Mouse (Mus musculus) limb, embryonic 11.5 days (tissue): ENCODE data around the gene Elovl6. TPM values are rescaled to one million over a fixed set of nuclear protein-coding genes. Genes with fewer than 3 reads are reported as not detected.

Experiments used
- ATAC-seq: fragments of 200-750 bp; cut with Nextera tagmentation; 2 replicates; pipeline ENCODE4 v1.8.0; 2017; ENCODE audit warnings: low read depth; ENCODE audit not compliant: insufficient number of reproducible peaks, low FRiP score, low TSS enrichment
- DNase-seq: peaks from one replicate; pipeline ENCODE4 v3.0.0-alpha.2; 2015; ENCODE audit warnings: low spot score
- H3K27ac ChIP-seq: fragments of 300-500 bp; sonication (generic); replicated peaks from 2 replicates; pipeline ENCODE4 v1.5.1; 2014; ENCODE audit warnings: low read depth, mild to moderate bottlenecking, low read length
- H3K27me3 ChIP-seq: fragments of 300-500 bp; sonication (generic); 2 replicates; pipeline ENCODE4 v1.6.1; 2014; ENCODE audit warnings: mild to moderate bottlenecking, low read length, mixed read lengths; ENCODE audit not compliant: control insufficient read depth, insufficient read depth
- H3K36me3 ChIP-seq: fragments of 300-500 bp; sonication (generic); 2 replicates; pipeline ENCODE4 v1.6.1; 2014; ENCODE audit warnings: mild to moderate bottlenecking, low read length, moderate library complexity, mixed read lengths; ENCODE audit not compliant: control insufficient read depth, insufficient read depth
- H3K4me1 ChIP-seq: fragments of 300-500 bp; sonication (generic); 2 replicates; pipeline ENCODE4 v1.6.1; 2014; ENCODE audit warnings: low read length, mixed read lengths; ENCODE audit not compliant: control insufficient read depth, insufficient read depth
- H3K4me2 ChIP-seq: fragments of 300-500 bp; sonication (generic); 2 replicates; pipeline ENCODE4 v1.6.1; 2014; ENCODE audit warnings: low read depth, mild to moderate bottlenecking, moderate library complexity; ENCODE audit not compliant: severe bottlenecking
- H3K4me3 ChIP-seq: fragments of 300-500 bp; sonication (generic); 2 replicates; pipeline ENCODE4 v1.5.1; 2014; ENCODE audit warnings: low read depth, low read length
- H3K9ac ChIP-seq: fragments of 300-500 bp; sonication (generic); 2 replicates; pipeline ENCODE4 v1.6.1; 2014; ENCODE audit warnings: mild to moderate bottlenecking, low read length
- H3K9me3 ChIP-seq: fragments of 300-500 bp; sonication (generic); 2 replicates; pipeline ENCODE4 v1.6.1; 2016; ENCODE audit warnings: low read length; ENCODE audit not compliant: control insufficient read depth
- WGBS: fragments of 180-500 bp; shearing (Covaris S2); extraction: QIAGEN DNeasy Blood & Tissue Kit; methylation state at CpG from one replicate; pipeline ENCODE4 v1.1.7; 2014; 5-methylcytosine and 5-hydroxymethylcytosine counted together
- polyA plus RNA-seq: library from polyadenylated mRNA; unstranded; fragments of >200 nt; fragmentation: Nextera tagmentation; extraction: Ambion mirVana; gene quantifications from 2 replicates; pipeline ENCODE4 v1.2.1, GENCODE M21; 2014

Elovl6 gene
- polyA plus RNA-seq, 1 experiment from 2014 or later: 53.2 TPM

DNA sequence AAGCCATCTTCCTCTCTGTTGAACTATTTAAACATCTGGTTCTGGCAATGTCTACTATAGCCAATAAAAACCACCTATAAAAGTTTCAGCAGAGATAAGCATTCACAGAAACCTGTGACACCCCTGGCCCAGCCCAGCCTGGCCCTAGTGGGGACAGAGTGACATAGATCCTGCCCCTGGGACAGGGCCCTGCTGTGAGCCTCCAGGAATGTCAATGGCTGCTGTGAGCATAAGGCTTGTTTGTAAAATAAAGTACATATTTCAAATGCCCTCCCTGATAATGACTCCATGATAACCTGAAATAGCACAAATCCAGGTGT is 118.1 kb downstream of the Elovl6 start:
- ATAC-seq (no peak), DNase-seq (no peak)
- Histone ChIP-seq H3K36me3 (no peaks in the 10 kb centered on the region), H3K27me3 (no peaks in the 10 kb centered on the region), H3K4me2 (no peak overlapping the region), H3K9ac (no peak overlapping the region), H3K27ac (no peak overlapping the region), H3K4me1 (no peaks in the 10 kb centered on the region), H3K9me3 (no peaks in the 10 kb centered on the region), H3K4me3 (no peak overlapping the region)

DNA sequence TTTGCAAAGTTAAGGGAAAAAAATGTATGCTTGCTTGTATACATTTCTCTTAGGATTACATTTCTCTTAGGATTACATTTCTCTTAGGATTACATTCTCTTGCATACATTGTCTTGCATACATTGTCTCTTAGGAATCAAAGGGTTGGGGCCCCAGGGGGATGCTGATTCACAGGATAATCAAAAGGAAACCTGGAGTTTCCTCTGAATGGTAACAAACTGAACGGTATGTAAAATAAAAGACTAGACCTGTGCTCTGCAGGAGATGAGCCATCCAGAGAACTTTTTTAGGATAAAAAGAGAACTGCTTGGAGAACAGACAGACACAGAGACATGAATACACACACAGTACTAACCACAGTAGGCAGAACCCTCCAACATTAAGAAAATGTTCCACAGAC is 118.8 kb downstream of the Elovl6 start:
- H3K4me1 ChIP-seq: no peaks in the 10 kb centered on the region
- no peaks in the 10 kb centered on the region for H3K9me3 ChIP-seq
- no peak for ATAC-seq
- H3K4me3 ChIP-seq: no peak overlapping the region
- H3K27ac ChIP-seq: no peak overlapping the region
- no peak overlapping the region for H3K4me2 ChIP-seq
- no peak for DNase-seq
- no peaks in the 10 kb centered on the region for H3K27me3 ChIP-seq
- WGBS: 51% methylated on average over 1 of the region's 1 CpGs
- no peak overlapping the region for H3K9ac ChIP-seq
- H3K36me3 ChIP-seq: no peaks in the 10 kb centered on the region

DNA sequence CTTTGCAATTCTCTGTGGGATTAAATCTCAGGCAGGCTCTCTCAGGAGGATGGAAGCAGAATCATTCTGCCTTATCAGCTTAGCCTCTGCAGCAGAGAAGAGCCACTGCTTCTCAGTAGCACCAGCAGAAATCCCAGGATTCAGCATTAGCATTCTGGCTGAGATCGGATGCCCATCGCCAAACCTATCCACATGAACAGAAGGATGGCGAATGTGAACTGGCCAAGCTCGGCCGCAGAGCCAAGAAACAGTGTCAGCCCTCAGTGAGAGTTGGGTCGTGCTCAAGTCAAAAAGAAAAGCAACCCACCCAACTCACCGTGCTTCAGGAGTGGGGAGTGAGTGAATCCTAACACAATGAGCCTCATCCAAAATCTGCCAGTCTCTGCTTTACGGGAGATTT is 119.6 kb downstream of the Elovl6 start:
- Histone ChIP-seq H3K9ac (no peak overlapping the region), H3K27me3 (no peaks in the 10 kb centered on the region), H3K27ac (no peak overlapping the region), H3K4me3 (no peak overlapping the region), H3K4me1 (no peaks in the 10 kb centered on the region), H3K36me3 (no peaks in the 10 kb centered on the region), H3K9me3 (no peaks in the 10 kb centered on the region), H3K4me2 (no peak overlapping the region)
- DNase-seq (no peak), ATAC-seq (no peak)
- 90% methylated on average over 8 of the region's 8 CpGs for WGBS

DNA sequence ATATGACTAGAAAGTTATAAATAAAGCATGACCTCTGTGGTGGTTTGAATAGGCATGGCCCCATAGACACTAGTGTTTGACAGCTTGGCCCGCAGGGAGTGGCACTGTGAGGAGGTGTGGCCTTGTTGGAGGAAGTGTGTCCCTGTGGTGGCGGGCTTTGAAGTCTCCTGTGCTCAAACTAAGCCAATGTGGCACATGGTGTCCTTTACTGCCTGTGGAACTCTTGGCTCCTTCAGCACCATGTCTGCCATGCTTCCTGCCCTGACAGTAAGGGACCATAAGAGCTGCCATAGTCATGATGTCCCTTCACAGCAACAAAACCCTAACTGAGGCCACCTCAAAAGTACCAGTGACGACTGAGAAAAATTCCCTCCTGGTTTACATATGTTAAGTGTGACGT is 120.3 kb downstream of the Elovl6 start:
- H3K4me2 ChIP-seq: no peak overlapping the region
- no peak overlapping the region for H3K4me3 ChIP-seq
- no peaks in the 10 kb centered on the region for H3K4me1 ChIP-seq
- no peaks in the 10 kb centered on the region for H3K9me3 ChIP-seq
- H3K9ac ChIP-seq: no peak overlapping the region
- ATAC-seq: no peak
- no peaks in the 10 kb centered on the region for H3K27me3 ChIP-seq
- DNase-seq: no peak
- WGBS: 90% methylated on average over 4 of the region's 4 CpGs
- H3K27ac ChIP-seq: no peak overlapping the region
- no peaks in the 10 kb centered on the region for H3K36me3 ChIP-seq

DNA sequence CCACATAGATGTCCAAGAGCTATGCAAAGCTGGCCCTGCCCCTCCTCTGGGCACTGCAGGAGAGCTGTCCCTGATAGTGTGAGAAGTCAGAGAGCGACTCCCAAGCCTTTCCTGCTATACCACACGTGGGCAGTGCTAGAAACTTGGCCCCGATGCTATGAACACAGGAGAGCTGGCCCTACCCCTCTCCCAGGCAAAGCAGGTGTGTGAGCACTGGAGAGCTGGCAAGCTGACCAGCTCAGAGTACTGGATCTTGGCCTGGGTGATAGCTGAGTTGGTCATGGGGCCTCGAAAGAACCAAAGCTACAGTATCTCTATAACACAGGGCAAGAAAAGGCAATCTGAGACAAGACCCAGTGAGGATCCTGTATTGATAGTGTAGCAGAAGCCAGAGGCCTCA is 124.4 kb downstream of the Elovl6 start:
- Histone ChIP-seq H3K4me3 (no peak overlapping the region), H3K36me3 (no peaks in the 10 kb centered on the region), H3K27me3 (no peaks in the 10 kb centered on the region), H3K27ac (no peak overlapping the region), H3K9me3 (no peaks in the 10 kb centered on the region), H3K4me2 (no peak overlapping the region), H3K4me1 (no peaks in the 10 kb centered on the region), H3K9ac (no peak overlapping the region)
- 90% methylated on average over 4 of the region's 4 CpGs for WGBS
- DNase-seq: no peak
- ATAC-seq: no peak

DNA sequence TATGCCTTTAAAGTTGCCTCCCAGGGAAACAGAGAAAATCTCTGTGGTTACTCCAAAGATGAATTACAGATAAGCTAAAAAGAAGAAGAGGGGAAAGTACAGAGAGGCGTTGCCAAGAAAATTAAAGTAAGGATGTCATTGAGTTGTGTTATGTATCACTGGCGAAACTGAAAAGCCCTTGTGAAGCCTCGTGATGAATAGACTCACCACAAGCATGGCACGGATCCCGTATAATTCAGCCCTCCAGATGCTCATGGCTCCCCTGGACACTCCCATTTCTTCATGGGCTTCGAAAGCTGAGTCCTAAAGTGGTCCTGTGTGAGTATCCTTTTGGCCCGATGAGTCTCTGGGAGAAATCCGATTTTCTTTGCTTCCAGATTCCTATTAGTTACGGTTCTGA is 125.1 kb downstream of the Elovl6 start:
- DNase-seq: no peak
- 90% methylated on average over 9 of the region's 9 CpGs for WGBS
- H3K27ac ChIP-seq: no peak overlapping the region
- H3K27me3 ChIP-seq: no peaks in the 10 kb centered on the region
- H3K9me3 ChIP-seq: no peaks in the 10 kb centered on the region
- no peak overlapping the region for H3K4me2 ChIP-seq
- ATAC-seq: no peak
- H3K4me3 ChIP-seq: no peak overlapping the region
- no peaks in the 10 kb centered on the region for H3K36me3 ChIP-seq
- no peaks in the 10 kb centered on the region for H3K4me1 ChIP-seq
- no peak overlapping the region for H3K9ac ChIP-seq

DNA sequence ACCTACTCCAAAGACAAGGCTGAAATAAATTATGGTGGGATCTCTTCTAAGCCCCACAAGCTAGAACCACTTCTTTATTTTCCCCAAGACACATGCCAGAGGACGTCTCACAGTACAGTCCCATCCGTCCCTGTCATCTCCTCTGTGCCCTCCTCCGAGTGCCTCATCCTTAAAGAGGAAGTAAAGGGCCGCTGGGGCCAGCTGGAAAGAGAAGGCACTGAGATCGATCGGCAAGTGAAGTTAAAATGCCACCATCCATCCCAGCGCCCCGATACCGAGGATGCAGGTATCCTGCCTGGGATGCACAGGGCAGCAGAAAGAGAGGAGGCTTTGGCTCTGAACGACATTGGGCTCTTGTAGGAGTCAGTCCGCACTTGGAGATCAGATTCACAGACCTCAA is 125.6 kb downstream of the Elovl6 start:
- Histone ChIP-seq H3K4me2 (no peak overlapping the region), H3K36me3 (no peaks in the 10 kb centered on the region), H3K27me3 (no peaks in the 10 kb centered on the region), H3K9ac (no peak overlapping the region), H3K4me3 (no peak overlapping the region), H3K4me1 (no peaks in the 10 kb centered on the region), H3K27ac (no peak overlapping the region), H3K9me3 (no peaks in the 10 kb centered on the region)
- ATAC-seq (no peak), DNase-seq (no peak)
- 86% methylated on average over 11 of the region's 11 CpGs for WGBS

DNA sequence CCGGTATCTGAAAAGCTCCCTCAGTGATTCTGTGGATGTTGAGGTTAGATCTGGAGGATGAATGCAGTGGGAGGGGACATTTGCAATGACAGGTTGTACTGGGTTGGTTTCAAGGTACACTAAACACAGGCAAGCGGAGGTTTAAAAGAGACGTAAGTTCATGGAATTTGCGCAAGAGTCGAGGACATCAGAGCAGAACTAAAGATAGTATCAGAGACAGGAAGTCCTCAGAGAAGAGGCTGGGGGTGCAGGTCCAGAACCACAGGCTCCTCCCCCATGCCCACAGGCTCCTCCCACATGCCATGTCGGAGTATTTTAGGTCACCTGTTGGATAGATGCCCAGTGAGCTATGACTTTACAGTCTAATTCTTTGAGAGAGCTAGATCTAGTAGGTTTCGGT is 126.6 kb downstream of the Elovl6 start:
- WGBS: 90% methylated on average over 7 of the region's 7 CpGs
- Histone ChIP-seq H3K27me3 (no peaks in the 10 kb centered on the region), H3K27ac (no peak overlapping the region), H3K36me3 (no peaks in the 10 kb centered on the region), H3K4me2 (no peak overlapping the region), H3K9me3 (no peaks in the 10 kb centered on the region), H3K4me1 (no peaks in the 10 kb centered on the region), H3K9ac (no peak overlapping the region), H3K4me3 (no peak overlapping the region)
- DNase-seq: no peak
- no peak for ATAC-seq

DNA sequence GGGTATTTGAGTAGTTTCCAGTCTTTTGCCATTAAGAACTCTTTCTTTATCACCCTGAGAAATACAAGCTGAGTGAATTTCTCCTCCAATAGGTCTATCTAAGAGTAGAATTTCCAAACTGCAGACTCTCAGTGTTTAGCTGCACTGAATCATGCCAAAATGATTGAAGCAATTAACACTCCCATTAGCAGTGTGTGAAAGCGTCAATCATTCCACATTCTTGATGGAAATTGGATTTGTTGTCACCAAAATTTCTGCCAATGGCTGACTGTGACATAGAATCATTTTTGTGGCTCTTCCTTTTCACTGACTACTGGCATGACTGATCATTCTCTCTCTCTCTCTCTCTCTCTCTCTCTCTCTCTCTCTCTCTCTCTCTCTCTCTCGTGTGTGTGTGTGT is 131.8 kb downstream of the Elovl6 start:
- H3K4me1 ChIP-seq: no peaks in the 10 kb centered on the region
- no peaks in the 10 kb centered on the region for H3K27me3 ChIP-seq
- ATAC-seq (no peak), DNase-seq (no peak)
- WGBS: 88% methylated on average over 1 of the region's 2 CpGs
- no peaks in the 10 kb centered on the region for H3K9me3 ChIP-seq
- no peak overlapping the region for H3K4me3 ChIP-seq
- H3K4me2 ChIP-seq: no peak overlapping the region
- H3K27ac ChIP-seq: no peak overlapping the region
- no peak overlapping the region for H3K9ac ChIP-seq
- no peaks in the 10 kb centered on the region for H3K36me3 ChIP-seq
